Mouse (Mus musculus) stomach, postnatal 0 days (tissue): ENCODE results near the gene Lat2. TPM values are rescaled to one million over a fixed set of nuclear protein-coding genes. Genes with fewer than 3 reads are reported as not detected.
A peak's percentile ranks its signal among the peaks of the same experiment; 100 is the strongest.

Experiments used
- ATAC-seq: fragments of 200-750 bp; cut with Nextera tagmentation; 2 replicates; pipeline ENCODE4 v1.8.0; 2017; ENCODE audit not compliant: low FRiP score, low TSS enrichment
- DNase-seq: peaks from one replicate; pipeline ENCODE4 v3.0.0-alpha.2; 2016; ENCODE audit warnings: low spot score
- H3K27ac ChIP-seq: fragments of 300-500 bp; sonication (generic); replicated peaks from 2 replicates; pipeline ENCODE4 v1.5.1; 2014; ENCODE audit warnings: mild to moderate bottlenecking, control low read depth
- H3K27me3 ChIP-seq: fragments of 300-500 bp; sonication (generic); 2 replicates; pipeline ENCODE4 v1.6.1; 2014; ENCODE audit warnings: low read length; ENCODE audit not compliant: control insufficient read depth, insufficient read depth
- H3K36me3 ChIP-seq: fragments of 300-500 bp; sonication (generic); 2 replicates; pipeline ENCODE4 v1.6.1; 2014; ENCODE audit warnings: low read length, mixed read lengths; ENCODE audit not compliant: control insufficient read depth, insufficient read depth
- H3K4me1 ChIP-seq: fragments of 300-500 bp; sonication (generic); replicated peaks from 2 replicates; pipeline ENCODE4 v1.6.1; 2014; ENCODE audit warnings: antibody characterized with exemption; ENCODE audit not compliant: control insufficient read depth, insufficient read depth
- H3K4me2 ChIP-seq: fragments of 300-500 bp; sonication (generic); replicated peaks from 2 replicates; pipeline ENCODE4 v1.6.1; 2014; ENCODE audit warnings: low read depth, mild to moderate bottlenecking, control low read depth, moderate library complexity
- H3K4me3 ChIP-seq: fragments of 300-500 bp; sonication (generic); 2 replicates; pipeline ENCODE4 v1.5.1; 2014; ENCODE audit warnings: low read depth, low read length, control low read depth
- H3K9ac ChIP-seq: fragments of 300-500 bp; sonication (generic); 2 replicates; pipeline ENCODE4 v1.6.1; 2014; ENCODE audit warnings: mild to moderate bottlenecking, low read length, control low read depth, mixed read lengths
- H3K9me3 ChIP-seq: fragments of 300-500 bp; sonication (generic); 2 replicates; pipeline ENCODE4 v1.6.1; 2016; ENCODE audit warnings: low read length; ENCODE audit not compliant: control insufficient read depth
- CTCF ChIP-seq: IDR thresholded peaks from 2 replicates; pipeline ENCODE4 v1.5.1; 2016; ENCODE audit warnings: antibody characterized with exemption, low read depth, mild to moderate bottlenecking, moderate library complexity
- EP300 ChIP-seq: optimal IDR thresholded peaks from 2 replicates; pipeline ENCODE3; 2016; ENCODE audit warnings: antibody characterized with exemption
- WGBS: fragments of 180-500 bp; shearing (Covaris S2); extraction: QIAGEN DNeasy Blood & Tissue Kit; methylation state at CpG from one replicate; pipeline ENCODE4 v1.1.7; 2014; 5-methylcytosine and 5-hydroxymethylcytosine counted together
- polyA plus RNA-seq: library from polyadenylated mRNA; unstranded; fragments of >200 nt; fragmentation: Nextera tagmentation; extraction: Ambion mirVana; gene quantifications from 2 replicates; pipeline ENCODE4 v1.2.1, GENCODE M21; 2015

The Lat2 gene
- polyA plus RNA-seq, 1 experiment from 2014 or later, result 1.1 TPM

- Histone ChIP-seq H3K4me1 (no peaks in the 10 kb centered on the region), H3K9me3 (no peaks in the 10 kb centered on the region), H3K27me3 (no peaks in the 10 kb centered on the region), H3K27ac (peak overlapping the region; percentile 98), H3K36me3 (peaks cover 4% of the 10 kb centered on the region; the same call in 1 of the 2 replicates), H3K9ac (peak overlapping the region; percentile 99), H3K4me2 (peak overlapping the region; percentile 75), H3K4me3 (peak overlapping the region; percentile 98)
- ATAC-seq (peak; percentile 17; the same call in 1 of the 2 replicates), DNase-seq (no peak)
- no peak for TF ChIP-seq CTCF
- TF ChIP-seq EP300, result no peak
- under 1% methylated on average over 81 of the region's 85 CpGs for WGBS
These were observed 23.8 kb upstream of the Lat2 start for GRCm38 (mm10) chr5:134638461-134639268.

GRCm38 (mm10) chr5:134637820-134638367 is 23.1 kb upstream of the Lat2 start:
- whole genome bisulfite sequencing, result 8% methylated on average over 5 of the region's 5 CpGs
- Histone ChIP-seq H3K27me3 (no peaks in the 10 kb centered on the region), H3K36me3 (peaks cover 4% of the 10 kb centered on the region; the same call in 1 of the 2 replicates), H3K9me3 (no peaks in the 10 kb centered on the region), H3K4me3 (peak overlapping the region; percentile 98), H3K4me1 (no peaks in the 10 kb centered on the region), H3K27ac (peak overlapping the region; percentile 98), H3K9ac (peak overlapping the region; percentile 99), H3K4me2 (peak overlapping the region; percentile 75)
- TF ChIP-seq EP300, result no peak
- TF ChIP-seq CTCF, result no peak
- ATAC-seq (no peak), DNase-seq (no peak)

- peaks cover 8% of the 10 kb centered on the region; the same call in 1 of the 2 replicates for H3K36me3 ChIP-seq
- H3K9me3 ChIP-seq, result no peaks in the 10 kb centered on the region
- DNase-seq (no peak), ATAC-seq (no peak)
- H3K27ac ChIP-seq, result no peak overlapping the region
- no peaks in the 10 kb centered on the region for H3K27me3 ChIP-seq
- TF ChIP-seq EP300, result no peak
- TF ChIP-seq CTCF, result no peak
- no peak overlapping the region for H3K4me2 ChIP-seq
- WGBS, result 59% methylated on average over 2 of the region's 2 CpGs
- no peak overlapping the region for H3K9ac ChIP-seq
- no peak overlapping the region for H3K4me3 ChIP-seq
- no peaks in the 10 kb centered on the region for H3K4me1 ChIP-seq
These were observed 18.0 kb upstream of the Lat2 start for GRCm38 (mm10) chr5:134632841-134633240.

GRCm38 (mm10) chr5:134630835-134631234 is 16.0 kb upstream of the Lat2 start:
- Histone ChIP-seq H3K4me1 (no peaks in the 10 kb centered on the region), H3K27ac (no peak overlapping the region), H3K27me3 (no peaks in the 10 kb centered on the region), H3K9ac (no peak overlapping the region), H3K9me3 (no peaks in the 10 kb centered on the region), H3K36me3 (peaks cover 9% of the 10 kb centered on the region; the same call in 1 of the 2 replicates), H3K4me3 (no peak overlapping the region), H3K4me2 (no peak overlapping the region)
- TF ChIP-seq CTCF, result no peak
- no peak for TF ChIP-seq EP300
- ATAC-seq, result no peak
- no peak for DNase-seq

GRCm38 (mm10) chr5:134629508-134629907 is 14.7 kb upstream of the Lat2 start:
- no peak overlapping the region for H3K27ac ChIP-seq
- no peak overlapping the region for H3K4me3 ChIP-seq
- DNase-seq, result peak; percentile 47
- H3K27me3 ChIP-seq, result no peaks in the 10 kb centered on the region
- H3K9me3 ChIP-seq, result no peaks in the 10 kb centered on the region
- peaks cover 17% of the 10 kb centered on the region; the same call in 1 of the 2 replicates for H3K36me3 ChIP-seq
- no peak overlapping the region for H3K4me2 ChIP-seq
- TF ChIP-seq EP300 (no peak), CTCF (no peak)
- no peak overlapping the region for H3K9ac ChIP-seq
- WGBS, result 44% methylated on average over 4 of the region's 4 CpGs
- ATAC-seq, result peak; percentile 85
- no peaks in the 10 kb centered on the region for H3K4me1 ChIP-seq

- H3K9me3 ChIP-seq, result no peaks in the 10 kb centered on the region
- no peak for ATAC-seq
These were observed 7.2 kb upstream of the Lat2 start for GRCm38 (mm10) chr5:134622069-134622468.

More at GRCm38 (mm10) chr5:134622069-134622468, 7.2 kb upstream of the Lat2 start:
- H3K27me3 ChIP-seq, result no peaks in the 10 kb centered on the region
- no peak overlapping the region for H3K9ac ChIP-seq
- H3K27ac ChIP-seq, result no peak overlapping the region
- H3K4me2 ChIP-seq, result no peak overlapping the region
- 54% methylated on average over 2 of the region's 2 CpGs for WGBS
- no peak for DNase-seq
- H3K4me3 ChIP-seq, result no peak overlapping the region
- no peaks in the 10 kb centered on the region for H3K4me1 ChIP-seq
- no peak for TF ChIP-seq CTCF
- TF ChIP-seq EP300, result no peak
- H3K36me3 ChIP-seq, result peaks cover 49% of the 10 kb centered on the region
